Mouse (Mus musculus) limb, embryonic 13.5 days (tissue): ENCODE measurements around the gene Gm45753. TPM values are rescaled to one million over a fixed set of nuclear protein-coding genes. Genes with fewer than 3 reads are reported as not detected.

Experiments
- ATAC-seq: fragments of 200-750 bp; cut with Nextera tagmentation; 2 replicates; pipeline ENCODE4 v1.8.0; 2017; ENCODE audit warnings: low read depth, moderate number of reproducible peaks, moderate TSS enrichment; ENCODE audit not compliant: low FRiP score
- H3K27ac ChIP-seq: fragments of 300-500 bp; sonication (generic); 2 replicates; pipeline ENCODE4 v1.5.1; 2015; ENCODE audit warnings: inconsistent platforms, mild to moderate bottlenecking, moderate library complexity
- H3K27me3 ChIP-seq: fragments of 300-500 bp; sonication (generic); 2 replicates; pipeline ENCODE4 v1.6.1; 2015; ENCODE audit warnings: mild to moderate bottlenecking, inconsistent platforms
- H3K36me3 ChIP-seq: fragments of 300-500 bp; sonication (generic); 2 replicates; pipeline ENCODE4 v1.6.1; 2015; ENCODE audit warnings: inconsistent platforms, mild to moderate bottlenecking, moderate library complexity
- H3K4me1 ChIP-seq: fragments of 300-500 bp; sonication (generic); 2 replicates; pipeline ENCODE4 v1.6.1; 2015; ENCODE audit warnings: inconsistent platforms
- H3K4me2 ChIP-seq: fragments of 300-500 bp; sonication (generic); replicated peaks from 2 replicates; pipeline ENCODE4 v1.6.1; 2015; ENCODE audit warnings: inconsistent platforms, mild to moderate bottlenecking, moderate library complexity
- H3K4me3 ChIP-seq: fragments of 300-500 bp; sonication (generic); 2 replicates; pipeline ENCODE4 v1.5.1; 2015; ENCODE audit warnings: moderate library complexity, mild to moderate bottlenecking, inconsistent platforms
- H3K9ac ChIP-seq: fragments of 300-500 bp; sonication (generic); 2 replicates; pipeline ENCODE4 v1.6.1; 2015; ENCODE audit warnings: mild to moderate bottlenecking, inconsistent platforms
- H3K9me3 ChIP-seq: fragments of 300-500 bp; sonication (generic); 2 replicates; pipeline ENCODE4 v1.6.1; 2016; ENCODE audit warnings: inconsistent platforms
- WGBS: fragments of 180-500 bp; shearing (Covaris S2); methylation state at CpG from one replicate; pipeline ENCODE4 v1.1.7; 2015; 5-methylcytosine and 5-hydroxymethylcytosine counted together
- polyA plus RNA-seq: library from polyadenylated mRNA; unstranded; fragments of >200 nt; fragmentation: Nextera tagmentation; extraction: Ambion mirVana; gene quantifications from 2 replicates; pipeline ENCODE4 v1.2.1, GENCODE M21; 2015

Gene Gm45753
- polyA plus RNA-seq, 1 experiment from 2014 or later, result not detected

DNA sequence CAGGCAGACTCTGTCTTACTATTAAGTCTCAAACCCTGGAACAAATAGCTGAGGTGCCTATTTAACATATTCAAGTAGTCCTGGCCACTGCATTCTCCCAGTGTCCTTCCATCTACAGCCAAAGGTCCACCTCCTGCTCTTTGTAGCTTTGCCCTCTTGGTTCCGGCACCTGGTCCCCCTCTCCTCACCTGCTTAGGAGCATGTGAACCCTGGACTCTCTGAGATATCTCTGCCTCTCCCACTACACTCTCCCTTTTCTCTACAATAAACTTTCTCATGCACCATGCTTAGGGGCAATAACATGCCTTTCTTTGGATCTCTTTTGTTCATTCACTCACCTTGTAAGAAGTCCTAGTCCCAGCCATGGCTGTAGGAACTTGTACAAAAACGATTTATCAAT, 13.1 kb upstream of the Gm45753 start:
- H3K27me3 ChIP-seq, result no peaks in the 10 kb centered on the region
- no peak overlapping the region for H3K4me2 ChIP-seq
- no peaks in the 10 kb centered on the region for H3K36me3 ChIP-seq
- WGBS, result 85% methylated on average over 2 of the region's 2 CpGs
- no peak for ATAC-seq
- no peak overlapping the region for H3K9ac ChIP-seq
- H3K4me1 ChIP-seq, result no peaks in the 10 kb centered on the region
- no peaks in the 10 kb centered on the region for H3K9me3 ChIP-seq
- no peak overlapping the region for H3K4me3 ChIP-seq
- H3K27ac ChIP-seq, result no peak overlapping the region

- H3K27ac ChIP-seq, result no peak overlapping the region
- H3K9ac ChIP-seq, result no peak overlapping the region
- H3K4me2 ChIP-seq, result no peak overlapping the region
- no peak for ATAC-seq
- no peaks in the 10 kb centered on the region for H3K9me3 ChIP-seq
- no peaks in the 10 kb centered on the region for H3K4me1 ChIP-seq
- H3K27me3 ChIP-seq, result no peaks in the 10 kb centered on the region
- no peak overlapping the region for H3K4me3 ChIP-seq
- no peaks in the 10 kb centered on the region for H3K36me3 ChIP-seq
- WGBS, result 75% methylated on average over 1 of the region's 1 CpGs
Measured at GRCm38 (mm10) chr8:45320930-45321329, 12.7 kb upstream of the Gm45753 start.

DNA sequence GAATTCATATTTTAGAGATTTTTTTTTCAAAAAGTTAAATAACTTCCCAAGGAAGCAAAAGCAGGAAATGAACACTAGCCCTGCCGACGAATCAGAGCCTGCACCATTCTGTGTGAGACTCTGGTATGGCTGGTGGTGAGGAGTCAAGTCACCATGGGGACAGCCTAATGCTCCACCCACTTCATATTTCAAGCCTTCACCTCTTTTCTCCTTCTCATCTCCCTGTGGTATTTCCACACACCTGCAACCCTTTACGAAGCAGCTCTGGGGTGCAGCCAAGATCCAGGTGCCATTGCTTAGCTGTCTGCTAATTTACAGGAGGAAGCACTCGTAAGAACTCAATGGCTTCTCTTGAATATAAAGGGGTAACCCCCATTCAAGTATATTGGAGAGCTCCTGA, 2.7 kb upstream of the Gm45753 start:
- H3K9me3 ChIP-seq, result no peaks in the 10 kb centered on the region
- H3K9ac ChIP-seq, result no peak overlapping the region
- ATAC-seq, result no peak
- H3K4me1 ChIP-seq, result no peaks in the 10 kb centered on the region
- no peak overlapping the region for H3K4me2 ChIP-seq
- H3K36me3 ChIP-seq, result no peaks in the 10 kb centered on the region
- H3K27me3 ChIP-seq, result no peaks in the 10 kb centered on the region
- 76% methylated on average over 4 of the region's 4 CpGs for whole genome bisulfite sequencing
- no peak overlapping the region for H3K4me3 ChIP-seq
- no peak overlapping the region for H3K27ac ChIP-seq

GRCm38 (mm10) chr8:45305479-45305878, 2.8 kb downstream of the Gm45753 start:
- Histone ChIP-seq H3K4me1 (no peaks in the 10 kb centered on the region), H3K27ac (no peak overlapping the region), H3K9me3 (no peaks in the 10 kb centered on the region), H3K4me3 (no peak overlapping the region), H3K9ac (no peak overlapping the region), H3K4me2 (no peak overlapping the region), H3K27me3 (no peaks in the 10 kb centered on the region), H3K36me3 (no peaks in the 10 kb centered on the region)
- ATAC-seq, result no peak
- WGBS, result 67% methylated on average over 1 of the region's 1 CpGs

DNA sequence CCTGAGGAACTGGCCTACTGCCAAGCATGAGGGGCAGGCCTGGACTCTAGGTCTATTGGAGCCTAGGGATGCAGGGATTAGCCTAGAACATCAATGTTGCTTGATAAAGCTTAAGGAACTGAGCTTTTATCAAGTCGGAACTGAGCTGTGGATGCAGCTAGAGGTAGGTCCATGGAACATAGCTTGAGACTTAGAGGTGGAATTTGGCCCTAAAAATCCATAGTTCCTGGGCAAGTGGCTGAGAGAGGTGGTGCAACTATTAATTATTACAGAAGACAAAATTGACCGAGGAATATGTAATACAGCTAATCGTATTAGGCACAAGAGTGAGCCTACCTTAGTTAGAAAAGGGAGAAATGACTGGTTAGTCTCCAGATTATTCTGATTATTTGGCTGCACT, 3.9 kb downstream of the Gm45753 start:
- Histone ChIP-seq H3K27ac (no peak overlapping the region), H3K9me3 (no peaks in the 10 kb centered on the region), H3K9ac (no peak overlapping the region), H3K36me3 (no peaks in the 10 kb centered on the region), H3K4me2 (no peak overlapping the region), H3K27me3 (no peaks in the 10 kb centered on the region), H3K4me3 (no peak overlapping the region), H3K4me1 (no peaks in the 10 kb centered on the region)
- ATAC-seq, result no peak
- 91% methylated on average over 3 of the region's 3 CpGs for WGBS

DNA sequence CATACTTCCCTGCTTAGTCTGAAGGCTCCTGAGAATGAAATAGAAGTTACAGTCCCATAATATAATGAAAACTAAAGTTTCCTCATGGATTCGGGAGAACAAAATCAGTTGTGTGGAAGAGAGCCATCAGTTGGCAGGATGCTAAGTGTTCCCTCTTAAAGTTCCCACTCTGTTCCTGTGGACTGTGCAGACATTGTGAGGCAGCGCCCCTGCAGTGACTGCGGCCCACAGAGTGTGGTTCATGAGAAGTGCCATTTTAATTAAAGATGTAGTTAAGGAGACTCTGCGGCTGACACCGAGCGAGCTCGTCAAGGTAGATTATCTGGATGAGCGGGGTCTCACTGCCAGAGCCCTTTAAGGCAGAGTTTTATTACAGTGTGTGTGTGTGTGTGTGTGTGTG, 5.9 kb downstream of the Gm45753 start:
- no peak overlapping the region for H3K4me3 ChIP-seq
- no peaks in the 10 kb centered on the region for H3K27me3 ChIP-seq
- 37% methylated on average over 8 of the region's 8 CpGs for WGBS
- H3K4me1 ChIP-seq, result no peaks in the 10 kb centered on the region
- H3K36me3 ChIP-seq, result no peaks in the 10 kb centered on the region
- no peaks in the 10 kb centered on the region for H3K9me3 ChIP-seq
- H3K9ac ChIP-seq, result no peak overlapping the region
- H3K4me2 ChIP-seq, result no peak overlapping the region
- H3K27ac ChIP-seq, result no peak overlapping the region
- peak; percentile 73; the same call in 1 of the 2 replicates for ATAC-seq

DNA sequence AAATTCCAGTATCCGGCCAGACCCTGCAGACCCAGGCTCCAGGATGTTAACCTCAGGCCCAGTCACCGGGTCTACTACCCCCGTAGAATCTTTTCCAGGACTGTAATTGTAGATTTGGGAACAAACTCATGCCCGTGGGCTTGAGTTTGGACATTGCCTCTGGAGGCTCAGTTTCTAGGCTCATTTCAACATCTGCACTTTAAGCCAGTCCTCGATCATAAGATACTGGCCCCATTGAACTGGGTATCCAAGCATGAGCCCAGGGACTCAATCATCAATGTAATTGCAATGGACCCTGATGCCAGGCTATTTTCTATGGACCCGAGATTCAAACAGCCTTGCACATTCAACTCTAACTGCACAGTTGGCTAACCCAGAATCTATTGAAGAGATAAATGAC, 13.0 kb downstream of the Gm45753 start:
- Histone ChIP-seq H3K36me3 (no peaks in the 10 kb centered on the region), H3K4me3 (no peak overlapping the region), H3K9me3 (no peaks in the 10 kb centered on the region), H3K27me3 (no peaks in the 10 kb centered on the region), H3K4me1 (no peaks in the 10 kb centered on the region), H3K9ac (no peak overlapping the region), H3K4me2 (no peak overlapping the region), H3K27ac (no peak overlapping the region)
- ATAC-seq, result no peak
- WGBS, result 90% methylated on average over 6 of the region's 6 CpGs

DNA sequence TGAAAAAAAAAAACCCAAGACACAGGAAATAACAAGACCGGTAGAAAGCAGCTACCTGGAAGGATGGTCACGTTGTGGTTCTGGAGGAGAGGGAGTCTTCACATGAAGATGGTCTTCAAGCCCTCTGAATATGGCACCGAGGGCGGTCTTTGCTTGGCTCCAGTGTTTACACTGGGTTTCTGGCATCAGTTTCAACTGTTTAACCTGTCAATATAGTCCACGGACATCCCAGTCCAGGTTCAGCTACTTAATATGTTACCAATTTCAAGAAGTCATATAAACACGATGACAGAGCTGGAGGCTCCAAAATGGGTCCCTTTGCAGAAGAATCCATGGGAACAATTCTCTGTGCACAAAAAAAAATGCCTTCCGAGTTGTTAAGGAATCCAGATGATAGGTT, 13.6 kb downstream of the Gm45753 start, which contains the start of gene Klkb1:
Klkb1 (minus strand) TSS at position 173 of the 400 bp plus-strand sequence.
- 89% methylated on average over 7 of the region's 7 CpGs for WGBS

DNA sequence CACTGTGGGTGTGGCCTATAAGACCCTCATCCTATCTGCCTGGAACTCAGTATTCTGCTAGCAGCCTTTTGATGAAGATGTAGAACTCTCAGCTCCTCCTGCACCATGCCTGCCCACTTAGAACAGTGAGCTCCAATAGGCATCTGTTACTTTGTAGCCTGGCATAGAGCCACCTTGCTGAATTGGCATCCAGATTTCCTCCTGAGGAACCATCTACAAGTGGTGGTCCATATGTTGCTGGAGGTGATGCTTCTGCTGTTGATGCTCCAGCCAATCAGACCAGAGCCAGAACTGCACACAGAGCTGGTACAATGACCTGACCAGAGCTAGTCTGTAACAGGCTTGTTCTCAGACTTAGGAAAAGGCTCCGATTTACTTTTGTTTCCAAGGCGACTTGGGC, 16.5 kb downstream of the Gm45753 start:
- H3K9ac ChIP-seq, result no peak overlapping the region
- H3K4me2 ChIP-seq, result no peak overlapping the region
- 87% methylated on average over 2 of the region's 2 CpGs for WGBS
- H3K36me3 ChIP-seq, result no peaks in the 10 kb centered on the region
- no peak for ATAC-seq
- no peak overlapping the region for H3K4me3 ChIP-seq
- no peaks in the 10 kb centered on the region for H3K4me1 ChIP-seq
- no peaks in the 10 kb centered on the region for H3K27me3 ChIP-seq
- no peak overlapping the region for H3K27ac ChIP-seq
- no peaks in the 10 kb centered on the region for H3K9me3 ChIP-seq

More for the DNA sequence above, 13.6 kb downstream of the Gm45753 start, which contains the start of gene Klkb1:
- Histone ChIP-seq H3K4me1 (no peaks in the 10 kb centered on the region), H3K4me3 (no peak within 1 kb of the TSS), H3K9me3 (no peaks in the 10 kb centered on the region), H3K9ac (no peak within 1 kb of the TSS), H3K36me3 (no peaks in the 10 kb centered on the region), H3K27me3 (no peaks in the 10 kb centered on the region), H3K4me2 (no peak within 1 kb of the TSS), H3K27ac (no peak within 1 kb of the TSS)
- no peak for ATAC-seq

GRCm38 (mm10) chr8:45281630-45282029, 26.6 kb downstream of the Gm45753 start:
- Histone ChIP-seq H3K9me3 (0 out of 2 replicates have a peak, but pooled peaks cover 2% of the 10 kb centered on the region), H3K27ac (no peak overlapping the region), H3K4me2 (no peak overlapping the region), H3K27me3 (no peaks in the 10 kb centered on the region), H3K4me1 (no peaks in the 10 kb centered on the region), H3K36me3 (no peaks in the 10 kb centered on the region), H3K9ac (no peak overlapping the region), H3K4me3 (no peak overlapping the region)
- WGBS, result 74% methylated on average over 8 of the region's 8 CpGs
- no peak for ATAC-seq

DNA sequence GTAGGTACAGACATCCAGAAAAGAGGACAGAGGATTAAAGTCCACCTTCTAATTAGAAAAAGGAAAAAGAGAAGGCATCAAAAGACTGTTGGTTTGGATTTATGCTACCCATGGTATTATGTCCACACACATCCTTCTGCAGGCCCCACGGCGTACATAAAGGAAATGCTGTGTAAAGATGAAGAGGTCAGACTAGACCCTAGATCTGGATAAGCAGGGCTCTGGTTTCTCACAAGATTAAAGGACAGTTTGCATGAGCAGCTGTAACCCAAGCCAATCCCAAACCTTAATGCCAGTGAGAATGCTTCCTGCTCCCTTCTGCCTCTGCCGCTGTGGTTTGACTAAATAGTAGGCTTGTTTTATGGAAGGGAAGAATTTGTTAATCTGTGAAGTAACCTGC, 30.8 kb downstream of the Gm45753 start:
- Histone ChIP-seq H3K36me3 (no peaks in the 10 kb centered on the region), H3K4me2 (no peak overlapping the region), H3K27ac (no peak overlapping the region), H3K4me1 (no peaks in the 10 kb centered on the region), H3K9ac (no peak overlapping the region), H3K27me3 (no peaks in the 10 kb centered on the region), H3K9me3 (0 out of 2 replicates have a peak, but pooled peaks cover 2% of the 10 kb centered on the region), H3K4me3 (no peak overlapping the region)
- no peak for ATAC-seq
- WGBS, result 54% methylated on average over 3 of the region's 3 CpGs

GRCm38 (mm10) chr8:45274317-45274716, 33.9 kb downstream of the Gm45753 start:
- Histone ChIP-seq H3K27ac (no peak overlapping the region), H3K36me3 (no peaks in the 10 kb centered on the region), H3K9me3 (no peaks in the 10 kb centered on the region), H3K4me3 (no peak overlapping the region), H3K4me1 (no peaks in the 10 kb centered on the region), H3K4me2 (no peak overlapping the region), H3K27me3 (no peaks in the 10 kb centered on the region), H3K9ac (no peak overlapping the region)
- WGBS, result 73% methylated on average over 4 of the region's 4 CpGs
- ATAC-seq, result no peak

DNA sequence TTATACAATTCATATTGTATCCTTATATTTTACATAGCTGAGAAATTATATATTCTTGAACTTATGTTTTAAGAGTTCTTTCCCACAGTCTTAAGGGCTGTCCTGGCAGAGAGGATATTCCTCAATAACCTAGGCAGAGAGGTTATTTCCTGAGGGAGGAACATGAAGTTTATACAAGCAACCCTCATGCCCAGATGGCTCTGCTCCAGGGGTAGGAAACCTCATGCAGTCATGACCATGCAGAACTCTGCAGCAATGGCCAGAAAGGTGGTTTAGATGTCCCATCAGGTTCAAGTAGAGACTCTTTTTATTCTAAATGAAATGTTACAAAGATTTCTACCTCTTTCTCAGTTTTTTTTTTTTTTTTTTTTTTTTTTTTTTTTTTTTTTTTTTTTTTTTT, 39.2 kb downstream of the Gm45753 start:
- no peaks in the 10 kb centered on the region for H3K9me3 ChIP-seq
- H3K4me3 ChIP-seq, result no peak overlapping the region
- H3K27ac ChIP-seq, result no peak overlapping the region
- no peak overlapping the region for H3K9ac ChIP-seq
- no peaks in the 10 kb centered on the region for H3K4me1 ChIP-seq
- H3K4me2 ChIP-seq, result no peak overlapping the region
- no peaks in the 10 kb centered on the region for H3K36me3 ChIP-seq
- H3K27me3 ChIP-seq, result no peaks in the 10 kb centered on the region
- no peak for ATAC-seq
